ENCODE assay signal across 27 mouse cellular contexts in genomic region chr3:126535340-126535739, GRCm38 (mm10).
DNase-seq lines count a peak whose midpoint lies in the region; ATAC-seq and TF ChIP-seq lines count a peak whose summit lies in the region.
"Had no signal": no experiment of that assay in that cellular context is flagged by ENCODE, and none has a peak within 500 bp of the region (broad histone marks: within the 10 kb centered on the region; RNA-seq: fewer than 3 reads in every experiment).

No protein-coding gene starts in this region.

- peak; percentile 72; the same call in 1 of the 2 replicates for ATAC-seq in forebrain, embryonic 16.5 days
- no peak for ATAC-seq in forebrain, embryonic 12.5 days (ENCODE audit: low FRiP score)
- ATAC-seq: forebrain, embryonic 14.5 days; intestine, postnatal 0 days had no signal

- TF ChIP-seq POLR2A in olfactory bulb, adult 2 months (IDR thresholded peaks at IDR 0.05; ENCODE audit: insufficient read depth, low read depth, low read length) = no peak

- H3K27me3 ChIP-seq in forebrain, embryonic 16.5 days (replicated peaks; ENCODE audit: control insufficient read depth, insufficient read depth, low read length) = no peaks in the 10 kb centered on the region
- H3K27me3 ChIP-seq in forebrain, embryonic 12.5 days = no peaks in the 10 kb centered on the region
- H3K27me3 ChIP-seq in heart, embryonic 10.5 days (ENCODE audit: insufficient read depth, poor library complexity, severe bottlenecking) = no peaks in the 10 kb centered on the region
- H3K27me3 ChIP-seq: CH12.LX; embryonic facial prominence, embryonic 12.5 days; embryonic facial prominence, embryonic 15.5 days; heart, embryonic 13.5 days; hindbrain, embryonic 12.5 days; hindbrain, embryonic 15.5 days had no signal

- H3K4me2 ChIP-seq in forebrain, embryonic 16.5 days (ENCODE audit: low read length) = no peak overlapping the region
- no peak overlapping the region for H3K4me2 ChIP-seq in forebrain, embryonic 12.5 days
- H3K4me2 ChIP-seq: embryonic facial prominence, embryonic 12.5 days; embryonic facial prominence, embryonic 15.5 days; heart, embryonic 13.5 days; hindbrain, embryonic 12.5 days; hindbrain, embryonic 15.5 days had no signal

- H3K4me1 ChIP-seq in forebrain, embryonic 16.5 days (replicated peaks; ENCODE audit: control insufficient read depth, insufficient read depth, low read length) = no peaks in the 10 kb centered on the region
- H3K4me1 ChIP-seq in forebrain, embryonic 12.5 days = peaks cover 4% of the 10 kb centered on the region; the same call in 1 of the 2 replicates
- H3K4me1 ChIP-seq in heart, embryonic 10.5 days = peaks cover 37% of the 10 kb centered on the region
- H3K4me1 ChIP-seq in olfactory bulb, adult 2 months (ENCODE audit: control insufficient read depth, insufficient read depth, low read length) = peaks cover 5% of the 10 kb centered on the region
- H3K4me1 ChIP-seq: embryonic facial prominence, embryonic 12.5 days; embryonic facial prominence, embryonic 15.5 days; hindbrain, embryonic 15.5 days had no signal

- H3K9ac ChIP-seq in forebrain, embryonic 16.5 days (replicated peaks; ENCODE audit: low read depth, low read length) = no peak overlapping the region
- H3K9ac ChIP-seq in forebrain, embryonic 12.5 days = no peak overlapping the region
- H3K9ac ChIP-seq: embryonic facial prominence, embryonic 12.5 days; embryonic facial prominence, embryonic 15.5 days; heart, embryonic 13.5 days; hindbrain, embryonic 12.5 days; hindbrain, embryonic 15.5 days had no signal

- DNase-seq in heart, embryonic 10.5 days (ENCODE audit: low spot score) = no peak
- DNase-seq in heart, postnatal 4 days = no peak
- peak; percentile 22 for DNase-seq in adipocyte (ENCODE audit: low spot score)
- DNase-seq in right cerebral cortex, postnatal 25 days = no peak
- DNase-seq in right cerebral cortex, postnatal 14 days = no peak
- DNase-seq: adrenal gland, adult 8-10 months; adrenal gland, postnatal 25 days; B cell, adult 2 months; cerebellum, adult 18-20 months; cerebellum, adult 9-10 months; cerebellum, postnatal 14 days; gastrocnemius, adult 2 months; gastrocnemius, postnatal 25 days; heart, adult 18-20 months; heart, postnatal 14 days had no signal

- no peak overlapping the region for H3K4me3 ChIP-seq in forebrain, embryonic 16.5 days (replicated peaks; ENCODE audit: low read length)
- H3K4me3 ChIP-seq in forebrain, embryonic 12.5 days (replicated peaks) = no peak overlapping the region
- no peak overlapping the region for H3K4me3 ChIP-seq in heart, embryonic 10.5 days
- H3K4me3 ChIP-seq in olfactory bulb, adult 2 months (ENCODE audit: insufficient read depth, low read depth, low read length) = no peak overlapping the region
- H3K4me3 ChIP-seq: embryonic facial prominence, embryonic 12.5 days; embryonic facial prominence, embryonic 15.5 days; gastrocnemius, adult 2 months; heart, embryonic 13.5 days; hindbrain, embryonic 12.5 days; hindbrain, embryonic 15.5 days had no signal

- H3K9me3 ChIP-seq in forebrain, embryonic 16.5 days (ENCODE audit: control insufficient read depth, low read length) = no peaks in the 10 kb centered on the region
- no peaks in the 10 kb centered on the region for H3K9me3 ChIP-seq in forebrain, embryonic 12.5 days
- no peaks in the 10 kb centered on the region for H3K9me3 ChIP-seq in heart, embryonic 10.5 days
- H3K9me3 ChIP-seq: embryonic facial prominence, embryonic 12.5 days; embryonic facial prominence, embryonic 15.5 days; heart, embryonic 13.5 days; hindbrain, embryonic 12.5 days; hindbrain, embryonic 15.5 days had no signal

- H3K27ac ChIP-seq in forebrain, embryonic 16.5 days (ENCODE audit: low read length) = no peak overlapping the region
- no peak overlapping the region for H3K27ac ChIP-seq in forebrain, embryonic 12.5 days
- peak overlapping the region; percentile 11; the same call in 1 of the 2 replicates for H3K27ac ChIP-seq in heart, embryonic 10.5 days
- H3K27ac ChIP-seq in olfactory bulb, adult 2 months (ENCODE audit: insufficient read depth, low read depth, low read length) = peak overlapping the region; percentile 90
- H3K27ac ChIP-seq: embryonic facial prominence, embryonic 12.5 days; embryonic facial prominence, embryonic 15.5 days; gastrocnemius, adult 2 months; heart, embryonic 13.5 days; hindbrain, embryonic 12.5 days; hindbrain, embryonic 15.5 days had no signal

- H3K36me3 ChIP-seq in forebrain, embryonic 16.5 days (ENCODE audit: control insufficient read depth, insufficient read depth) = no peaks in the 10 kb centered on the region
- no peaks in the 10 kb centered on the region for H3K36me3 ChIP-seq in forebrain, embryonic 12.5 days (replicated peaks)
- H3K36me3 ChIP-seq in heart, embryonic 10.5 days = no peaks in the 10 kb centered on the region
- H3K36me3 ChIP-seq: embryonic facial prominence, embryonic 12.5 days; embryonic facial prominence, embryonic 15.5 days; G1E; heart, embryonic 13.5 days; hindbrain, embryonic 12.5 days; hindbrain, embryonic 15.5 days had no signal

- TF ChIP-seq CTCF in olfactory bulb, adult 2 months (IDR thresholded peaks at IDR 0.05; ENCODE audit: insufficient read depth, low read depth, low read length) = no peak

Comparison
In these comparisons a context has a peak if more than half of its experiments do, and no peak if none do; other contexts are left out.
1. H3K27ac ChIP-seq: peak in heart, embryonic 10.5 days (single experiment) and olfactory bulb, adult 2 months (single experiment); none in forebrain, embryonic 16.5 days (single experiment) and forebrain, embryonic 12.5 days (single experiment).